12 mouse cellular contexts compared by ENCODE assay signal in the genomic region with DNA sequence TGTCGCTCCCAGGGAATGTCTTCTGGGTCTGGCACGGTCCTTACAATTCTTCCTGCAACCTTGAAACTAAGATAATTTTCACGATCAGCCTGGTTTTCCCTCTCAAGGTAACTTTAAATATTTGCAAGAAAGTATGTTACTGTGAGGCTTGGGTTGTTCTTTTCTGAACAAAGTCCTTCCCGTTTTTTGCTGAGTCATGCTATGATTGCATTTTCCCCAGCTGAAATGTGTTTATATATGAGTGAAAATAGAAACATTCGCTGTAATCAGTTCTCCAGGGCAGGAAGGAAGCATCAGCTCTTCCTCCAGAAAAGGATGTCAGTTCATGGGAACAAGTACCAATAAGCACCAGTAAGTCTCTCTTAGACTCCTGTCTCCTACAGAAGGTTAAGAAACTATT. TPM values are rescaled to one million over a fixed set of nuclear protein-coding genes. Genes with fewer than 3 reads are reported as not detected.
DNase-seq lines count a peak whose midpoint lies in the region; ATAC-seq and TF ChIP-seq lines count a peak whose summit lies in the region.
"Had no signal": no experiment of that assay in that cellular context is flagged by ENCODE, and none has a peak within 500 bp of the region (broad histone marks: within the 10 kb centered on the region; RNA-seq: fewer than 3 reads in every experiment).

No protein-coding gene starts in this region.

- H3K4me2 ChIP-seq in heart, embryonic 14.5 days (ENCODE audit: low read length), result peak overlapping the region; percentile 5; the same call in 1 of the 2 replicates

- H3K4me3 ChIP-seq in layer of hippocampus, adult 2 months, result no peak overlapping the region
- H3K4me3 ChIP-seq in heart, embryonic 14.5 days (ENCODE audit: control insufficient read depth in 1 of 2, insufficient read depth in 1 of 2, low read depth in 1 of 2, low read length in 2 of 2), result no peak overlapping the region
- H3K4me3 ChIP-seq in macrophage (ENCODE audit: inconsistent target), result no peak overlapping the region
- H3K4me3 ChIP-seq: midbrain, embryonic 10.5 days had no signal

- H3K27ac ChIP-seq in layer of hippocampus, adult 2 months, result 0 out of 2 replicates have a peak overlapping the region, but pooled peaks have one; percentile 18
- H3K27ac ChIP-seq in heart, embryonic 14.5 days (replicated peaks in 1 of 2; ENCODE audit: control insufficient read depth in 1 of 2, insufficient read depth in 1 of 2, low read depth in 2 of 2, low read length in 2 of 2), result peak overlapping the region in 1 of 2 experiments; percentile 41; a peak in 1 of 4 replicates
- peak overlapping the region; percentile 90 for H3K27ac ChIP-seq in macrophage
- H3K27ac ChIP-seq: midbrain, embryonic 10.5 days had no signal

- ATAC-seq in heart, embryonic 14.5 days (ENCODE audit: insufficient number of reproducible peaks, insufficient read depth, low FRiP score, low read depth), result no peak
- ATAC-seq in activated CD4-positive, CD25-positive, alpha-beta regulatory T cell, adult 4 months, result no peak

- no peaks in the 10 kb centered on the region for H3K36me3 ChIP-seq in heart, embryonic 14.5 days (ENCODE audit: control insufficient read depth, insufficient read depth, low read length)
- no peaks in the 10 kb centered on the region for H3K36me3 ChIP-seq in macrophage (ENCODE audit: inconsistent target)
- H3K36me3 ChIP-seq: midbrain, embryonic 10.5 days had no signal

- H3K27me3 ChIP-seq in heart, embryonic 14.5 days (ENCODE audit: control insufficient read depth, insufficient read depth, low read length), result no peaks in the 10 kb centered on the region

- no peak overlapping the region for H3K9ac ChIP-seq in heart, embryonic 14.5 days (ENCODE audit: low read length)

- H3K4me1 ChIP-seq in heart, embryonic 14.5 days (ENCODE audit: control insufficient read depth in 2 of 2, insufficient read depth in 2 of 2, low read length in 2 of 2), result peaks cover 8 to 21% of the 10 kb centered on the region in 2 experiments
- H3K4me1 ChIP-seq: midbrain, embryonic 10.5 days had no signal

- H3K79me2 ChIP-seq in macrophage (ENCODE audit: inconsistent target), result no peaks in the 10 kb centered on the region

- H3K9me3 ChIP-seq in heart, embryonic 14.5 days (ENCODE audit: control insufficient read depth, low read length), result no peaks in the 10 kb centered on the region
- H3K9me3 ChIP-seq: midbrain, embryonic 10.5 days had no signal

- 38% methylated on average over 5 of the region's 5 CpGs for WGBS in heart, embryonic 14.5 days
- WGBS in macrophage (ENCODE audit: missing documents), result 36% methylated on average over 5 of the region's 5 CpGs

- no peak for DNase-seq in layer of hippocampus, adult 2 months (ENCODE audit: low spot score in 2 of 2)
- no peak for DNase-seq in layer of hippocampus, adult 18-20 months (ENCODE audit: low spot score in 2 of 2)
- DNase-seq in NIH3T3 (ENCODE audit: low read depth), result peak; percentile 65
- no peak for DNase-seq in adrenal gland, postnatal 10 days
- no peak for DNase-seq in urinary bladder, adult 2 months (ENCODE audit: low spot score)
- DNase-seq: cerebellum, postnatal 36 days; thymus, postnatal 36 days had no signal

- no peak for TF ChIP-seq CTCF in layer of hippocampus, adult 2 months (conservative IDR thresholded peaks at IDR 0.05)

RNA-seq across cellular contexts. Expression of gene Gm5269, which starts 29.7 kb away (rescaled TPM):
- not detected for total RNA-seq in layer of hippocampus, adult 2 months (2021)
- not detected for total RNA-seq in layer of hippocampus, adult 18-20 months (2021)
- not detected in 2 replicates for polyA plus RNA-seq in heart, embryonic 14.5 days (2014; fragmentation: Nextera tagmentation; extraction: Ambion mirVana)
- 10 to 100 TPM in 5 of 26 experiments, 1 to 10 TPM in 8, not detected in 13; 1.0 to 96.9 (median 6.6) TPM for total RNA-seq in macrophage (2018; cell fraction: chromatin; rRNA removed)
- under 1 TPM in 1 of 26 experiments, not detected in 25; 0.26 TPM for total RNA-seq in macrophage (2018; cell fraction: cytosol; rRNA removed)
- total RNA-seq in macrophage (2018; cell fraction: nucleus; rRNA removed), result 10 to 100 TPM in 2 of 26 experiments, 1 to 10 TPM in 9, not detected in 15; 1.3 to 14.4 (median 5.7) TPM
- not detected in 3 replicates for polyA plus RNA-seq in macrophage (2018)
- not detected for total RNA-seq in adrenal gland, postnatal 10 days (2021)
- not detected in 2 replicates for polyA plus RNA-seq in urinary bladder, adult 2 months (2012; rRNA removed)
- not detected for polyA plus RNA-seq in activated CD4-positive, CD25-positive, alpha-beta regulatory T cell, adult 4 months (2017; shearing (Covaris generic))
- polyA plus RNA-seq: frontal cortex, adult 2 months; midbrain, embryonic 10.5 days had no signal
